Mouse (Mus musculus) limb, embryonic 11.5 days (tissue): ENCODE data around the gene Psmd9. TPM values are rescaled to one million over a fixed set of nuclear protein-coding genes. Genes with fewer than 3 reads are reported as not detected.

Experiments
- ATAC-seq: fragments of 200-750 bp; cut with Nextera tagmentation; 2 replicates; pipeline ENCODE4 v1.8.0; 2017; ENCODE audit warnings: low read depth; ENCODE audit not compliant: insufficient number of reproducible peaks, low FRiP score, low TSS enrichment
- DNase-seq: peaks from one replicate; pipeline ENCODE4 v3.0.0-alpha.2; 2015; ENCODE audit warnings: low spot score
- H3K27ac ChIP-seq: fragments of 300-500 bp; sonication (generic); replicated peaks from 2 replicates; pipeline ENCODE4 v1.5.1; 2014; ENCODE audit warnings: low read depth, mild to moderate bottlenecking, low read length
- H3K27me3 ChIP-seq: fragments of 300-500 bp; sonication (generic); 2 replicates; pipeline ENCODE4 v1.6.1; 2014; ENCODE audit warnings: mild to moderate bottlenecking, low read length, mixed read lengths; ENCODE audit not compliant: control insufficient read depth, insufficient read depth
- H3K36me3 ChIP-seq: fragments of 300-500 bp; sonication (generic); 2 replicates; pipeline ENCODE4 v1.6.1; 2014; ENCODE audit warnings: mild to moderate bottlenecking, low read length, moderate library complexity, mixed read lengths; ENCODE audit not compliant: control insufficient read depth, insufficient read depth
- H3K4me1 ChIP-seq: fragments of 300-500 bp; sonication (generic); 2 replicates; pipeline ENCODE4 v1.6.1; 2014; ENCODE audit warnings: low read length, mixed read lengths; ENCODE audit not compliant: control insufficient read depth, insufficient read depth
- H3K4me2 ChIP-seq: fragments of 300-500 bp; sonication (generic); 2 replicates; pipeline ENCODE4 v1.6.1; 2014; ENCODE audit warnings: low read depth, mild to moderate bottlenecking, moderate library complexity; ENCODE audit not compliant: severe bottlenecking
- H3K4me3 ChIP-seq: fragments of 300-500 bp; sonication (generic); 2 replicates; pipeline ENCODE4 v1.5.1; 2014; ENCODE audit warnings: low read depth, low read length
- H3K9ac ChIP-seq: fragments of 300-500 bp; sonication (generic); 2 replicates; pipeline ENCODE4 v1.6.1; 2014; ENCODE audit warnings: mild to moderate bottlenecking, low read length
- H3K9me3 ChIP-seq: fragments of 300-500 bp; sonication (generic); 2 replicates; pipeline ENCODE4 v1.6.1; 2016; ENCODE audit warnings: low read length; ENCODE audit not compliant: control insufficient read depth
- WGBS: fragments of 180-500 bp; shearing (Covaris S2); extraction: QIAGEN DNeasy Blood & Tissue Kit; methylation state at CpG from one replicate; pipeline ENCODE4 v1.1.7; 2014; 5-methylcytosine and 5-hydroxymethylcytosine counted together
- polyA plus RNA-seq: library from polyadenylated mRNA; unstranded; fragments of >200 nt; fragmentation: Nextera tagmentation; extraction: Ambion mirVana; gene quantifications from 2 replicates; pipeline ENCODE4 v1.2.1, GENCODE M21; 2014

Psmd9 gene
- polyA plus RNA-seq, 1 experiment from 2014 or later: 85.8 TPM

- no peak overlapping the region for H3K4me3 ChIP-seq
- ATAC-seq (no peak), DNase-seq (no peak)
- no peak overlapping the region for H3K27ac ChIP-seq
- H3K9ac ChIP-seq: no peak overlapping the region
- 91% methylated on average over 3 of the region's 3 CpGs for WGBS
- no peaks in the 10 kb centered on the region for H3K36me3 ChIP-seq
- H3K9me3 ChIP-seq: no peaks in the 10 kb centered on the region
- no peaks in the 10 kb centered on the region for H3K4me1 ChIP-seq
- no peaks in the 10 kb centered on the region for H3K27me3 ChIP-seq
- H3K4me2 ChIP-seq: no peak overlapping the region
Measured at GRCm38 (mm10) chr5:123187306-123187705, 18.1 kb downstream of the Psmd9 start.

GRCm38 (mm10) chr5:123190912-123191311 lies 21.7 kb downstream of the Psmd9 start:
- Histone ChIP-seq H3K4me1 (no peaks in the 10 kb centered on the region), H3K4me3 (no peak overlapping the region), H3K9me3 (no peaks in the 10 kb centered on the region), H3K9ac (no peak overlapping the region), H3K27ac (no peak overlapping the region), H3K36me3 (no peaks in the 10 kb centered on the region), H3K27me3 (no peaks in the 10 kb centered on the region), H3K4me2 (no peak overlapping the region)
- DNase-seq: no peak
- WGBS: 84% methylated on average over 3 of the region's 3 CpGs
- ATAC-seq: no peak

- H3K4me1 ChIP-seq: no peaks in the 10 kb centered on the region
- no peak for ATAC-seq
- 90% methylated on average over 6 of the region's 6 CpGs for WGBS
- no peak overlapping the region for H3K4me3 ChIP-seq
- no peak overlapping the region for H3K4me2 ChIP-seq
- H3K36me3 ChIP-seq: no peaks in the 10 kb centered on the region
- H3K27me3 ChIP-seq: no peaks in the 10 kb centered on the region
- no peaks in the 10 kb centered on the region for H3K9me3 ChIP-seq
- no peak for DNase-seq
- no peak overlapping the region for H3K9ac ChIP-seq
- no peak overlapping the region for H3K27ac ChIP-seq
Measured at GRCm38 (mm10) chr5:123191427-123191826, 22.2 kb downstream of the Psmd9 start.

- Histone ChIP-seq H3K4me3 (no peak overlapping the region), H3K9ac (no peak overlapping the region), H3K4me1 (no peaks in the 10 kb centered on the region), H3K27ac (no peak overlapping the region), H3K9me3 (no peaks in the 10 kb centered on the region), H3K36me3 (no peaks in the 10 kb centered on the region), H3K4me2 (no peak overlapping the region), H3K27me3 (no peaks in the 10 kb centered on the region)
- no peak for ATAC-seq
- no peak for DNase-seq
- 55% methylated on average over 9 of the region's 9 CpGs for WGBS
Measured at GRCm38 (mm10) chr5:123192606-123193150, 23.5 kb downstream of the Psmd9 start.

GRCm38 (mm10) chr5:123193436-123193835 lies 24.2 kb downstream of the Psmd9 start:
- H3K4me3 ChIP-seq: no peak overlapping the region
- no peaks in the 10 kb centered on the region for H3K27me3 ChIP-seq
- ATAC-seq (no peak), DNase-seq (no peak)
- WGBS: 83% methylated on average over 5 of the region's 5 CpGs
- H3K27ac ChIP-seq: no peak overlapping the region
- H3K36me3 ChIP-seq: no peaks in the 10 kb centered on the region
- H3K9me3 ChIP-seq: no peaks in the 10 kb centered on the region
- H3K4me2 ChIP-seq: no peak overlapping the region
- H3K4me1 ChIP-seq: no peaks in the 10 kb centered on the region
- no peak overlapping the region for H3K9ac ChIP-seq

- H3K9ac ChIP-seq: no peak overlapping the region
- no peak overlapping the region for H3K27ac ChIP-seq
- no peaks in the 10 kb centered on the region for H3K9me3 ChIP-seq
- H3K27me3 ChIP-seq: no peaks in the 10 kb centered on the region
- ATAC-seq (no peak), DNase-seq (no peak)
- WGBS: 88% methylated on average over 6 of the region's 6 CpGs
- no peak overlapping the region for H3K4me2 ChIP-seq
- H3K36me3 ChIP-seq: no peaks in the 10 kb centered on the region
- H3K4me1 ChIP-seq: no peaks in the 10 kb centered on the region
- H3K4me3 ChIP-seq: no peak overlapping the region
Measured at GRCm38 (mm10) chr5:123194856-123195255, 25.6 kb downstream of the Psmd9 start.

GRCm38 (mm10) chr5:123195500-123196000 lies 26.3 kb downstream of the Psmd9 start:
- H3K4me2 ChIP-seq: no peak overlapping the region
- DNase-seq: no peak
- H3K4me3 ChIP-seq: no peak overlapping the region
- 91% methylated on average over 16 of the region's 16 CpGs for WGBS
- H3K27ac ChIP-seq: no peak overlapping the region
- no peak overlapping the region for H3K9ac ChIP-seq
- H3K4me1 ChIP-seq: no peaks in the 10 kb centered on the region
- ATAC-seq: no peak
- no peaks in the 10 kb centered on the region for H3K27me3 ChIP-seq
- H3K36me3 ChIP-seq: no peaks in the 10 kb centered on the region
- H3K9me3 ChIP-seq: no peaks in the 10 kb centered on the region

- 75% methylated on average over 4 of the region's 4 CpGs for WGBS
- H3K9ac ChIP-seq: no peak overlapping the region
- no peak for DNase-seq
- H3K36me3 ChIP-seq: no peaks in the 10 kb centered on the region
- no peak overlapping the region for H3K4me3 ChIP-seq
- no peaks in the 10 kb centered on the region for H3K27me3 ChIP-seq
- no peak overlapping the region for H3K27ac ChIP-seq
- H3K9me3 ChIP-seq: no peaks in the 10 kb centered on the region
- no peaks in the 10 kb centered on the region for H3K4me1 ChIP-seq
- no peak for ATAC-seq
- H3K4me2 ChIP-seq: no peak overlapping the region
Measured at GRCm38 (mm10) chr5:123196746-123197145, 27.5 kb downstream of the Psmd9 start.

- Histone ChIP-seq H3K4me3 (no peak overlapping the region), H3K4me2 (no peak overlapping the region), H3K27me3 (no peaks in the 10 kb centered on the region), H3K27ac (no peak overlapping the region), H3K36me3 (no peaks in the 10 kb centered on the region), H3K9ac (no peak overlapping the region), H3K4me1 (no peaks in the 10 kb centered on the region), H3K9me3 (no peaks in the 10 kb centered on the region)
- 93% methylated on average over 4 of the region's 4 CpGs for WGBS
- DNase-seq (no peak), ATAC-seq (no peak)
Measured at GRCm38 (mm10) chr5:123198523-123198922, 29.3 kb downstream of the Psmd9 start.
